Mouse (Mus musculus) cerebellum, adult (tissue): Measurements from ENCODE around the gene Kcnc3.

Source experiments
- ATAC-seq: cut with Nextera tagmentation; 2 replicates; pipeline ENCODE4 v1.9.2; 2017; ENCODE audit warnings: mild to moderate bottlenecking, moderate library complexity, mixed read lengths; ENCODE audit not compliant: insufficient number of reproducible peaks, low FRiP score, low TSS enrichment

Kcnc3 gene

DNA sequence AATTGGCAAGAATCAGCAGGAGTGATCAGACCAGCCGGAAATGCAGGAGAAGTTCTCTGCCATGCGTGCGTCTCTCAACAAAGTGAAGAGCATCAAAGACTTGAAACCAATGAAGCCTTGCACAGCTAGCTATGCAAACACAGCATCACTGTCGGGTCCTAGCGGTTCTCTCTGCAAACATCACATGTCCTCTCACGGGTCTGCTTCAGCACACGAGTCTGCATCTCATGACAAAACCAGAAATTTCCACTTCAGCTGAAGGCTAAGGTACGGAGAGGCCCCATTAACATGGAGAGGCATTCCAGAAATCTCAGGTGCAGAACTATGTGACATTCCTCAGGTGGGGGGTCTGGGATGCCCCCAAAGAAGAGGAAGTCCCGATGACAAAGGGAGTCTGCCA lies 21.7 kb upstream of the Kcnc3 start:
- no peak for ATAC-seq

DNA sequence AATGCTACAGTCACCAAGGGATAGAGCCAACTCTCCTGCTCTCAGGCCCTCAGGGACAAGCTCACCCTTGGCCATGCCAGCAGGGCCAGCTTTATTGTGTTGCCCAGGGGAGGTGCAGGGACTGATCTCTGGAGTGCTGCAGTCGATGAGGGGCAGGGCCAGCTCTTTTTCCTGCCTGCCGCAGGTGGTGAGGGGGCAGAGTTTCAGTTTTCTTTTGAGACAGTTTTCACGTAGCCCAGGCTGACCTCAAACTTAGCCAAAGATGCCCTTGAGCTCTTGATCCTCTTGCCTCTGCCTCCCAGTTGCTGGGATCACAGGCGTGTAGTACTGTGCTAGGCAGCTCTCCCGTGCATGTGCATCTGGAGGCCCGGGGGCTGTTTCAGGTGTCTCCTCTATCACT lies 19.5 kb upstream of the Kcnc3 start:
- ATAC-seq: no peak

DNA sequence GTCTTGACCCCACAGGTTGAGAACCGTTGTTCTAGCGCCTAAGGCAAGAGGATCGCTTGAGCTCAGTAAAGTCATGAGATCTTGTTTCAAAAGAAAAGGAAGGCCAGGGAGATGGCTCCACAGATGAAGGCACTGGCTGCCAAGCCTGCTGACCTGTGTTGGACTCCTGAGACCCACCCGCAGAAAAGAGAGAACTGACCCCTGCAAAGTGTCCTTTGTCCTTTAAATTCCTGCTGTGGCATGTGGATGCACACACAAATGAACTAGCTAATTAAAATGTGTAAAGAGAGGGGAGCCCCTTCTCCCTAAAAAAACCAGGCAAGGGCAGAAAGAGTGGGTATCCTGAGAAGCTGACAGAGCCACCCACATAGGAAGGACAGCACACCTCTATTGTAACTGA lies 18.7 kb upstream of the Kcnc3 start:
- ATAC-seq: no peak

DNA sequence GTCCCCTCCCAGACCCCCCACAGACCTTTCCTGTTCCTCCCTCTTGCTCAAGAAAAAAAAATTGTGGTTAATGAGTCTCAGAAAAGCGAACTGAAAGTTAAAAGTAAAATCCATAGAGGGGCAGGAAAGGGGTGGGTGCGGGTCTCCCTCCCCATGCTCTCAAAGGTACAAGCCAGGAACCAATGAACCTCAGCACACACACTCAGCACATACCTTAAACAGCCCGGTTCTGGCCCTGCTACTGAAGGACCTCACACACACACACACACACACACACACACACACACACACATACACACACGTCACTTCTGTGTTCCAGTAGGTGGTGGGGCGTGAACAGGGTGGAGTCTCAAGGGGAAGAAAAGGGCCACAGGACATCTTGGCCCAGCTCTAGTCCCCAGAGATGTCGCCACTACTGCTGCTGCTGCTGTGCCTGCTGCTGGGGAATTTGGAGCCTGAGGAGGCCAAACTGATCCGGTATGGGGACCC lies 18.2 kb upstream of the Kcnc3 start, which contains the start of gene Napsa:
Gene Napsa (plus strand): TSS at position 168 of the 489 bp plus-strand sequence.
- ATAC-seq: no peak

DNA sequence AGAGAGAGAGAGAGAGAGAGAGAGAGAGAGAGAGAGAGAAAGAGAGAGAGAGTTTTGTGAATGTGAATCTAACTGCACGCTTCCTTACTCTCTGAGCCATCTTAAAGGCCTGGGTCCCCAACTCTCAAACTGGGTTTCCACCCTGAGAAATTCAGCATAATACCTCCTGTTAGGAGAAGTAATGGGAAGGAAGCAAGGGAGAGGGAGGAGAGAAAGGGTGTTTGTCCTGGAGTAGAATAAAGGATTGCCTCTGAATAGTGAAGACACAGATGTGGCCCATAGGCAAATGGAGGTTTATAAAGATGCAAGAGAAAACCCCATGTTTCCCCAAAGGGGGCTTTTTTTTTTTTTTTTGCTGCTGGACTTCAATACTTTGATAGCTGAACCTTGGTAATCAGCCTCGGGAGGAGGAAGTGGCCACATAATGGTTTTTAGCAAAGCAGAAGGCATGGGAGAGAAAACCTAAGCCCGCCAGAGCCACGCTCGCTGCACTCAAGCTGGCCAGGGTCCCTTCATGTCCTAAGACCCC lies 17.4 kb upstream of the Kcnc3 start:
- ATAC-seq: no peak

DNA sequence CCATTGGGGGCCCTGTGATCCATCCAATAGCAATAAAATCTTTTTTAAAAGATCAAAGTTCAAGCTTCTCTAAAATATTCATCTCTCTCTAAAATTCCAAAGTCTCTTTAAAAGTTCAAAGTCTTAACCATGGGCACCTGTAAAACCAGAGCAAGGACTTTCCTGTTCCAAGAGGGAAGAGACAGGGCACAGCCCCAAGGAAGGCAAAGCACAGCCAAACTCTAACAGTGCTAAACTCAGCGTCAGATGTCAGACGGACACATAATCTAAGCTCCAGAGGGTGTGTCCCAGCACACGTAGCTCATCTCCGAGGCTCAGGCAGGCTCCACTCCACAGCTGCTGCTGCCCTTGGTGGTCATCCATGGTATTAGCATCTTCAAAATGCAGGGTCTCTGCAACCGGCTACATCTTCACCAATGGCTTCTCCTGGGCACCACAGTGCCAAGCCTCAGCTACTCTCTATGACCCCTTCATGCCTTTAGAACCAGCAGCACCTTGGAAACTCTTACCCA lies 14.1 kb upstream of the Kcnc3 start:
- ATAC-seq: no peak

DNA sequence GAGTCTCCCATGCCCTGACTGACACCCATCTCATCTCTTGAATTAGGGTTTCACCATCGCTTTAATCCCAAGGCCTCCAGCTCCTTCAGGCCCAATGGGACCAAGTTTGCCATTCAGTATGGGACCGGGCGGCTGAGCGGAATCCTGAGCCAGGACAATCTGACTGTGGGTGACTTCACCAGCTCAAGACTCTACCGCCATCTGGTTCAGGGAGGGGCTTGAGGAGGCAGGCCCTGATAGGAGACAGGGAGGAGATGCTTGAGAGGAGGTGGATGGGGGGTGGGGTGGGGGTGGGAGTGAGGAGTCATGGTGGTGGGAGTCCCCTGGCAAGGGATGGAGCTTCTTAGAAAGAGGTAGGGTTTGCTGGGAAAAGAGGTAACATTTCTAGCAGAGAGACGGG lies 8.8 kb upstream of the Kcnc3 start:
- ATAC-seq: no peak

DNA sequence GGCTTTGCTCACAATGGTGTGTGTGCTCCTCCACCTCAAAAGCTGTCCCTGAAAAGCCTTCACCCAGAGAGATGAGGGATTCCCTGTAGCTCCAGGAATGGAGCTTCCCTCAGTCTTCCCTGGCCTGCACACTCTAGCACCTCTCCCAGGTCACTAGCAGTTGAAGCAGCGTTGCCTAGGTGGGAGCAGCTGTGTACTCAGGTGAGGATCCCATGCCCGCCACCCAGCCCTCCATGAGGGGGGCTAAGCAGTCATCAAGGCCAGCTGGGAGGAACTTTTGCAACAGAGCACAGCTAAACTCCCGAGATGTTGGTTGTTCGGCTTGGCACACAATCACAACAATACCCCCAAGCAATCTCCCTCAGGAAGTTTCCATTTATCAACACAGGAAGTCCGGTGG lies 7.8 kb upstream of the Kcnc3 start:
- ATAC-seq: no peak

DNA sequence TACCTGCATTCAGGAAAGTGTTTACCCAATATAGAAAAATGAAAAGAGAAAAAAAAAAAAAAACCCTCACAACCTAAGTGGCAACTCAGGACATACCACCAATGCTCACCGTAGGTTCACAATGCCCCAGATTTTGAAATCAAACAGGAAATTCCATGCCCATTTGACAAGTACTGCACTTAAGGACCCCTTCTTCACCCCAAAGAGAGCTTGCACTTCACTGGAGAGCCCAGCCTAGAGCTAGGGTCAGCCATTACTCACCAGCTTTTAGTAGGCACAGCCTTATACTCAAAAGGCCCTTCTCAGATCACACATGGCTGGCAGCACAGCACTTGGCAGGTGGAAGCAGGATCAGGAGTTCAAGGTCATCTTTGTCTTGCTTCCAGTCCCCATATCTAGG lies 7.3 kb upstream of the Kcnc3 start:
- no peak for ATAC-seq

DNA sequence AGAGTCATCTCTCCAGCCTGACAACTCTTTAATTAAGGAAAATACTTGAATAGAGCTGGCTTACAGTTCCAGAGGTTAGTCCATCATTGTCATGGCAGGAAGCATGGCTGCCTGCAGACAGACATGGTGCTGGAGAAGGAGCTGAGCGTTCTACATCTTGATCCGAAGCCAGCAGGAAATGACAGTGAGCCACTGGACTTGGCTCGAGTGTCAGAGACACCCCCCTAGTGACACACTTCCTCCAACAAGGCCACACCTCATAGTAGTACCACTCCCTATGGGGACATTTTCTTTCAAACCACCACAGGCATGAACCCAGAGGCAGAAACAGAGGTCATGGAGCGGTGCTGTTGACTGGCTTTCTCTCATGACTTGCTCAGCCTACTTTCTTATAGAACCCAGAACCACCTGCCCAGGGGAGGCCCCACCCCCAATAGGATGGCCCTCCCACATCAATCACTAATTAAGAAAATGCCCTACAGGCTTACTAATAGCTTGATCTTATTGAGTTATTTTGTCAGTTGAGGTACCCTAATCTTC lies 6.1 kb upstream of the Kcnc3 start:
- no peak for ATAC-seq

DNA sequence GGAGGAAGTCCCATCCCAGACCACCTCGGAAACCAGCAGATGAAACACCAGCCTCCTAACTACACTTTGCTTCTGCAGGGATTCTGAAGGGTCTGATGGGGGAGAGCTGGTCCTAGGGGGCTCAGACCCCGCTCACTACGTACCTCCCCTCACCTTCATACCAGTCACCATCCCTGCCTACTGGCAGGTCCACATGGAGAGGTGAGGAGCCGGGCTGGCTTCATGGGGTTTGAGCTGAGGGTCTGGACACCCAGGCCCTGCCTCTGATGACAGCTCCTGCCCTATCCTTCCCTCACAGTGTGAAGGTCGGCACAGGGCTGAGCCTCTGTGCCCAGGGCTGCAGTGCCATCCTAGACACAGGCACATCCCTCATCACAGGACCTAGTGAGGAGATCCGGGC lies 5.5 kb upstream of the Kcnc3 start:
- ATAC-seq: no peak

DNA sequence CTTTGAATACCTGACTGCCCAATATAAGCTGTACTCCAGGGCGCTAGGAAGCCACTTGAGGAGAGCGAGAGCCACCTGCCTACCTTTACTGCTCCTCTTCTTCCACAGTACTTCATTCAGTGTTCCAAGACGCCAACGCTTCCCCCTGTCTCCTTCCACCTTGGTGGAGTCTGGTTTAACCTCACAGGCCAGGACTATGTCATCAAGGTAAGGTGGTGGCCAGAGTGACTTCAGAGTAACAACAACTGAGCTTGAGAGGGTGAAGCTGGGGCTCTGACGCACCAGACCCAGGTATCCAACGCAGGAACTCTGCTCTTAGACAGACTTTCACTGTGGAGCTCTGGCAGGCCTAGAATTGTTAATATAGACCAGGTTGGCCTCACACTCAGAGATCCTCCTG lies 4.9 kb upstream of the Kcnc3 start:
- no peak for ATAC-seq

DNA sequence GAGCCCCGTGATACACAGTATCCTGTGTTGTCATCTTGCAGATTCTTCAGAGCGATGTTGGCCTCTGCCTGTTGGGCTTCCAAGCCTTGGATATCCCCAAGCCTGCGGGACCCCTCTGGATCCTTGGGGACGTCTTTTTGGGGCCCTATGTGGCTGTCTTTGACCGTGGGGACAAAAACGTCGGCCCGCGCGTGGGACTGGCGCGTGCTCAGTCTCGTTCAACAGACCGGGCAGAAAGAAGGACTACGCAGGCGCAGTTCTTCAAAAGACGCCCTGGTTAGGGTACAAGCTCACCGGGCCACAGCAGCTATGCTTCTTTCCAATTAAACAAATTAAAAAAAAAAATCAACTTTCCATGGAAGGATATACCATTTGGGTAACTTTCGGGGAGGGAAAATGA lies 3.9 kb upstream of the Kcnc3 start:
- no peak for ATAC-seq

DNA sequence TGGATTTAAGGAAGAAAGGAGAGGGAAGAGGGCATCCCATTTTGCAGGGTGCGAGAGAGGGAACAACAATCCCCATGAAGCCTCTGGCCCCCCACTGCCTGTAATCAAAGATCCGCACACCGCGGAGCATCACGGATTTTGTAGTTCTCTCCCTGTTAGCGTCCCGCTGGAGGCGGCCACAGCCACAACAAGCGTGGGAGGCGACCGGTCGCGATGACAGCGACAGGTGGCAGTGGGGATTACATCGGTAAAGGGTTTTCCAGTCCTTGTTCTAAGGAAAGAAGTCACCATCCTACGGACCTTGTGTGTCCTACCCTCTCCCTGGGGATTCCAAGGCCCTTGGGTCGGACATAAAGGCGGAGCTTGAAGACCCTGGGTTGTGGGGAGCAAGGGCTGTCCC lies 3.5 kb upstream of the Kcnc3 start:
- peak; percentile 49; the same call in 1 of the 2 replicates for ATAC-seq

DNA sequence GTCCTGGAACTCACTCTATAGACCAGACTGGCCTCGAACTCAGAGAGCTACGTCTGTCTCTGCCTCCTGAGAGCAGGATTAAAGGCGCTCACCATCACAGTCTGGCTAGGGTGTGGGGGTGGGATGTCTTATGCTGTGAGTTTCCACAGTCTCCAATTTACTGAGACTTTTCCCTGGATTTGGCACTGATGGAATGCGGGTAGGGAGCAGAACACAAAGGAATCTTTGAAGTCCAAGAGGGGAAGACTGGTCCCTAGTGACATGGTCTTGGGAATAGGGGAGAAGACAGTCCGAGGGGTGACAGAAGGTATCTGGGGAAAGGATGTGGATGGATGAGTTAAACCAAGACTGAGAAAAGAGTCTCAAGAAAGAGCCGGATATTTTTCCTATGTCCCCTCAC lies 2.8 kb upstream of the Kcnc3 start:
- ATAC-seq: no peak

DNA sequence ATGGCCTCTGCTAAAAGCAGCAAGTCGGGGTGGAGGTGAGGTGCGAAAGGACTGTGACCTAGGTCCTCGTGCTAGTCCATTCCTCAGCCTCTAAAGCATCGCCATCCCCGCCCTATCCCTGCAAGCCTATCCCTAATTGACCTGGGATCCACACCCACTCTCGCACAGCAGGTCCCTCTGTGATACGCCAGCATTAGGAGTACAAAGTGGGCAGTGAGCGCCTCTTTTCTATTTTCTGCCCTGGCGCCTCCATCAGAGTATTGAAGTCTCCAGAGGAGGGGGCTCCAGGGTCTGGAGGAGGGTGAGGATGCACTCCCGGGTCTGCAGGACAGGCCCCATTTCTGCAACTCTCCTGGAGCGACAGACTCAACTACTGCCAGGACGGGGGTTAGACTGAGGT lies 2.1 kb upstream of the Kcnc3 start:
- no peak for ATAC-seq

DNA sequence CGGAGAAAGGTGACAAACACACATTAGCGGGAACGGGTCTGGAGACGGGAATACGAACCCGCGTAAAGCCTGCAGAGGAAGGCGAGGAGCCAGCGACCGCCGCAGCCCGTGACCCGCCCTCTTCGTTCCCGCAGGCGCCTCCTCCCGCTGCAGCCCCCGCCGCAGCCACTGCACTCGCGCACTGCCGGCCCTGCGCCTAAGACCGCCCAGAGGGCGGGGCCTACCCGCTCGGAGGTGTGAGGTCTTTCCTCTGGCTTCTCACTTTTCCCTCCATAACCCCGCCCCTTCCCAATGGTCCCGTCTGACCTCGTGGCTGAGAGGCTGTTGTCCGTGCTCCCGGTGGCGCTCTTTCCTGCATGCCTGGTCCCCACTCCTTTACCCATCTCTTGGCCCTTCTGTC lies 1.3 kb upstream of the Kcnc3 start:
- peak; percentile 32 for ATAC-seq

DNA sequence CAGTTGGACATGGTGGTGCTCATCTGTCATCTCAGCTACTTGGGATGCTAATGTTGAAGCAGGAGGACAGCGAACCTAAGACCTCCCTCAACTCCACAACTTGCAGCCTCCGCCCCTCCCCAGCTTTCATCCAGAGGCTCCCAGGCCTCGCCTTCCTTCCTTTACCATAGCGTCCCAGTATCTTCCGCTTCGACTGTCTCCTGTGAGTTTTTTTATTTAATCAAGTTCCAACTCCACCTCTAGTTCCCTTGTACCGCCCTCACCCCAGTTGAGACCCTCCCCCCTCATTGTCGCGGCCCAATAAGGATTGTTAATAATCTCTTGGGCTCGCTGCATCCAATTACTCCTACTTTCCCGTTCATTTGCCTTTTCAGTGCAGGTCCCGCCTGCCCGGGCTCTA lies 518 bp upstream of the Kcnc3 start:
- ATAC-seq: no peak

DNA sequence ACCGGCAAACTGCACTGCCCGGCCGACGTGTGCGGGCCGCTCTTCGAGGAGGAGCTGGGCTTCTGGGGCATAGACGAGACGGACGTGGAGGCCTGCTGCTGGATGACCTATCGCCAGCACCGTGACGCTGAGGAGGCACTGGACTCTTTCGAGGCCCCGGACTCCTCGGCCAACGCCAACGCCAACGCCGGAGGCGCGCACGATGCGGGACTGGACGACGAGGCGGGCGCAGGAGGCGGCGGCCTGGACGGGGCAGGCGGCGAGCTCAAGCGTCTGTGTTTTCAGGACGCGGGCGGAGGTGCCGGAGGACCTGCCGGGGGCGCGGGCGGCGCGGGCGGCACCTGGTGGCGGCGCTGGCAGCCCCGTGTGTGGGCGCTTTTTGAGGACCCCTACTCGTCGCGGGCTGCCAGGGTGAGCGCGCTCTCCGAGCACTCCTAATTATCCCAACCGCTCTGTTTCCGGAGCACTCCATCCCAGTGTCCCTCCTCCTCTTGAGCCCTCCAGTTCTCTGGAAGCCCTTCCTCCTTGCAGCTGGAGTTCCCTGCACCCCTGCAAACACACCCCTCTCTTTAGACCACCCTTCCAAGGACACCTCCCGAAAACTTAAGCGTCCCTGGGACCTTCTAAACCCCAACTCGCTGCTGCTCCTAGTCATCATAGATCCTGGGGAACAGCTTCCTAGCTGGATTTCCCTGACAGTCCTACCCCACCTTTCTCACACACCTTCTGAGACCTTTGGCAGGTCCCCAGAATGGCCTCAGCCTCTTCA lies 1.1 kb downstream of the Kcnc3 start:
- no peak for ATAC-seq

DNA sequence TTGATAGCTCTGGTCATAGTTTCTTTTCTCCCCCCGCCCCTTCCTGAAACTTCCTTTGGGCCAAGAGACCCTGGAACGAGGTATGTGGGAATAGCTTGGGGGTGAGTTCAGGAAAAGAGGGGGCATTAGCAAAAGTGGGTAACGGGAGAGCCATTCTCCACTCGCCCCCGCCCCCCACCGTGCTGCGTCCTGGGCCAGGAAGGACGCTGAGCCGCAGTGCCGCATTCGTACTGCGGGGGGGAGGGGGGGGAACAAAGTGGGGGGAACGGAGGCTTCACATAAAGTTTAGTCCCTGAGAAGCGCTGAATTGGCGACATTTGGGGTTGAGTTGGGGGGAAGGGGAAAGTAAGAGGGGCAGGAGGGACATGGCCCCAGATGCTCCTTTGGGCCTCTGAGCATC lies 2.6 kb downstream of the Kcnc3 start:
- ATAC-seq: no peak

DNA sequence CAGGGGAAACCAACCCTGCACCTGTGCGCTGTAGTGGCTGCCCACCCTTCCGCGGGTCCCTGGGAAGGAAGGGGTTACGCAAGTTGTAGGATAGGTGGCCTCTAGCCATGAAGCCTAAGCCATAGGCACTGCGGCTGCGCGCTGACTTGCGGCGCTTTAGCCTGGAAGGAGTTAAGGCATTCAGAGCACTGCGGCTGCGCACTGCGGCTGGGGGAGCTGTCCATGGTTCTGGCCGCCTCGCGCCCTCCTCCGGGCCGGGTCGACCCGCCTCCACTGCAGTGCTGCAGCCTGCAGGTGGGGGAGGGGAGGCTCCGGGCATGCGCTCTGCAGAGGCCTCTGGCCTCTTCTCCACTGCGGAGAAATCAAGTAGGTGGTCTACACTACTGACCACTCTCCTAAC lies 3.3 kb downstream of the Kcnc3 start:
- peak; percentile 45 for ATAC-seq

DNA sequence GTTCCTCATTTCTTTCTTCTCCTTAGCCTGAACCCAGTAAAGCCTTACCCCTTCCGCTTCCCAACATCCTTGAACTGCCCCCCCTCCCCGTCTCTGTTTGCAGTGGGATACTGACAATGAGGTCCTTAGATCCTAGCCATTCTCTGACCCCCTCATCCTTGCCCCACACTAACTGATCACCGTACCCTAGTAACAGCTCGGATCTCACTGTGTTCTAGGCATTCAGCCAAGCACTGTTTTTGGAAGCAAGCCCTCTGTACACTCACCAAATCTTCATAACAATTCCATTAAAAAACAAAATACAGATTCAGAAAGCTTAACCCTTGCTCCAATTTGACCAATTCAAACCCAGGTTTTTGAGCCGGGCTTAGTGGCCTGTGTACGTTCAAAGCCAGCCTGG lies 3.8 kb downstream of the Kcnc3 start:
- 0 out of 2 replicates have a peak, but pooled peaks have one; percentile 2 for ATAC-seq
